Mouse (Mus musculus) retina, adult 2 months (tissue): Measurements from ENCODE around the gene Ndufb7.
"Not testable (repeated sequence)": the region's sequence is repeated elsewhere in the genome, so short reads cannot be mapped to it uniquely, and the experiment has no call there.

Experiments
- DNase-seq: peaks from one replicate; pipeline ENCODE4 v3.0.0-alpha.2; 2012; ENCODE audit warnings: low read depth, low spot score

The Ndufb7 gene

DNA sequence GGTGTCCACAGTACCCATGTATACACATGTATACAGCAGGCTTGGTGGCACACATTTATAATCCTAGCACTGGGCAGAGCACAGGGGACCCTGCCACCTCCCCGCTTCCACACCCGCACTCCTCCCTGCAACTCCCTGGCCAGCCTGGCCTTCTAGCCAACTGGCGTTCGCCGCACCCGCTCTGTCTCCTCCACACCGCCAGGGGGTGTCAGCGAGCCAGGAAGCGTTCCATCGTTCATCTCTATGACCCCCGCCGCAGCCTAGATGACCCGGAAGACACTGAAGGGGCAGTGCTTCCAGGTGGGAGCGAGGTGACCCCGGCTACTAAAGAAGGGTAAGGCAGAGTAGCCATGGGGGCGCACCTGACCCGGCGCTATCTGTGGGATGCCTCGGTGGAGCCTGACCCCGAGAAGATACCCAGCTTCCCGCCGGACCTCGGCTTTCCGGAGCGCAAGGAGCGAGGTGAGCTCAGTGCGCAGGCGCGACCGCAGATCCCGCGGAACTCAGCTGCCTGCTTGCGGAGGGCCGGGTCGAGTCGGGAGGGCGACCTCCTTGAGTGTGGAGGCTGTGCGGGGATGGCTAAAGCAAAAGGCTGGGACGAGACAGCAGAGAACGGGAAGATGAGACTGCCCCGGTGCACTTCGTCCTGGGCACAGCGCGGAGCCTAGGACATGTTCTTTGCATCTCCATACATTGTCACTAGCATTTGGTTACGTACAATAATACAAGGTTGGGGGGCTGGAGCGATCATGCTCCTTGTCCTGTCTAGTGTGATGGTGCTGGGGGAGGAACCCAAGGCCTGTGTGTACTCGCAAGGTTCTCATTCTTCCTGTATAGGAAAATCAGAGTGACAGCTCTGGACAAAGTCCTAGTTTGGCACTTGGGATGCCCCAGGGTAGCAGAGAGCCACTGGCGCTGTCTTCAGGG is at the start of gene Ndufb7:
Gene Ndufb7, plus strand, starts transcription at position 203 of the 927 bp plus-strand sequence.
- DNase-seq, result peak; percentile 85

DNA sequence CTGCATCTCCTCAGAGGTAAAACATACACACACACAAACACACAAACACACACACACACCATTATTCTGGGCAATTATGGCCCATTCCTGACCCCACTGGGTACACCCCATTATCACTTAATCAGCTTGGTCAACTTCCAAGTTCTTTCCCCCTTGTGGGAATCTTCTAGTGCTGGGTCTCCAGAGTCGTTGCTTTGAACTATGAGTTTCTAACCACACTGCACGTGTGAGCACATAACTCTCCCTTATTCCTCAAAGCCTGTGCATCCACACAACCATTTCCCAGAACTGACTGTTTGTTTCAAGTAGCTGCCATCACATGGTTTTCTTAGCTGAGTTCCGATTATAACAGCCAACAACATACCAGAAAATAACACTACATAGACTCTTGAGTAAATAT is 46.0 kb upstream of the Ndufb7 start:
- no peak for DNase-seq

DNA sequence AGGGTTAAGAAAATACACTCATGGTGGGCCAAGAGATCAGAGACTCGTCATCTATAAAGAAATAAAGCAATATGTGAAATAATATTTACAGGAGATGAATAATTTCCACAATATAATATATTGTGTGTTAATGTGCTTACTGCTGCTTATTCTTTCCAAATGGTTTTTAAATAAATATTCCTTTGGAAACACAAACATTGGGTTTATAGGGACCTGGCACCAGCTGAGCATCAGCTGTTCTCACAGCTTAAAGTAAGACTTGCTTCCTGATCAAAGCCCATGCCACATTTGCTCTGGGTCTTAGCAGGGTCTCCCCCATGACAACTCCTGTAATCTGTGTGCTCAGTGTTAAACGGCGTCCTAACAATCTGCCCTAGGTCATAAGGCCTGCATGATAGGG is 45.6 kb upstream of the Ndufb7 start:
- not testable (repeated sequence) for DNase-seq

DNA sequence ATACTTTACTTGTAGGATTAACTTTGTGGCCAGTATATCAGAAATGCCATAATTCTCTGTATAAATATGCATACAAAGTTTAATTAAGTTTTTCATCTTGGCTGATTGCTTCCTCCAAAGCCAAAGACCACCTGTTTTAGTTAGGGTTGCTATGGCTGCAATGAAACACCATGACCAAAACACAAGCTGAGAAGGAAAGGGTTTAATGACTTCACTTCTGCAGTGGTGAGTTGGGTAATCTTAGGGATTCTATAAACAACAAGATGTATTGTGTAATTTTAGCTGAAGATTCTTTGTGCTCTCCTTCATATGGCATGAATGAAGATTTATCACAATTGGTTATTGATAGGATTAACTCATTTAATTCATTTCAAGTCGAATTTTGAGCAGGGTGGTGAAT is 45.2 kb upstream of the Ndufb7 start:
- no peak for DNase-seq

DNA sequence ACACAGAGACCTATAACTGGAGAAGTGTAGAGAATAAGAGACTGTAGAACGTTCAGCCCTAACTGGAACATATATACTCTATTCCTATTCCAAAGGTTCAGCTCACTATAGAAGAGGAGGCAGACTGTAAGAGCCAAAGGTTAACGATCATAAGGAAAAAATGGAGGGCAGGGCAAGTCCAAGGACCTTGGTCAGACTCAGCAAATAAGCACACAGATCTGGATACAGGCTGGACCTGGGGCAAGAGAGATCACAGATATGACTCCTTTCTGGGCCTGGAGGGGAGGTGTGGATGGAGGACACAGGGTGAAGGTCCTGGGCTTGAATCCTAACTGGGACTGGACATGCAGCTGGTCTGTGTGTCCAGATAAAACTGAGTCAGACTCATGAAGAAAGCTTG is 31.7 kb upstream of the Ndufb7 start:
- DNase-seq, result no peak

DNA sequence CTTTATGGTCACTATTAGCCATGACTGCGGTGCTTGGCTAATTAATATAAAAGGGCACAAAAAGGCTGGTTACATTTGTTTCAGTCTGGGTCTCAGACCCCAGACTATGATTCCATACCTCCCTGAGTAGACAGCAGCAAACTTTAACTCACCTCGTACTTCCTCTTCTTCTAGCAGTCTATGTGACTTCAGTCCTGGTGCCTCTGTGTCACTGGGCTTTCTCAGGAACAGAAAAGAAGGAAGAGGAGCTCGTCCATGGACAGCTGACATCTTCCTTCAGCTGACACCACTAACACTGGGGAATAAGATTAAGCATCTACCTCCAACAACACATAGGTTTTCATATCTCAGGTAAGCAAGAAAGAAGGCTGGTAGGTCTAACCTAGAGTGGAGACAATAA is 30.7 kb upstream of the Ndufb7 start, which contains the start of gene Olfr370:
Gene Olfr370, plus strand, starts transcription at position 45 of the 400 bp plus-strand sequence.
- no peak for DNase-seq

DNA sequence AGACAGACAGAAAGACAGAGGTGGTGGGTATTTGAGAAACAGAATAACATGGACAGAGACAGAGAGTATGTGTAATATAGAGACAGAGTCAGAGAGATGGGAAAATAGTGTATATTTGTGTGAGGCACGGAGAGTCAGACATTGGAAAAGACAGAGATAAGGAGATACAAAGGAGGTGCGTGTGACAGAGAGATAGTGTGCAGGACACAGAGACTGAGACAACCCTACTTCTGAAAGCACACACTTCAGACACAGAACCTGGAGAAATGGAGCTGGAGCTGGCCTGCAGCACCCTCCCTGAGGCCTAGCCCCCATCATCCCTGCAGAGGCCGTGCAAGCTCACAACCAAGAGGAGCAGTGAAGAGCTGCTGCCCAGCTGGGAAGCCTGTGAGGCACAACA is 3.8 kb upstream of the Ndufb7 start:
- DNase-seq, result no peak

DNA sequence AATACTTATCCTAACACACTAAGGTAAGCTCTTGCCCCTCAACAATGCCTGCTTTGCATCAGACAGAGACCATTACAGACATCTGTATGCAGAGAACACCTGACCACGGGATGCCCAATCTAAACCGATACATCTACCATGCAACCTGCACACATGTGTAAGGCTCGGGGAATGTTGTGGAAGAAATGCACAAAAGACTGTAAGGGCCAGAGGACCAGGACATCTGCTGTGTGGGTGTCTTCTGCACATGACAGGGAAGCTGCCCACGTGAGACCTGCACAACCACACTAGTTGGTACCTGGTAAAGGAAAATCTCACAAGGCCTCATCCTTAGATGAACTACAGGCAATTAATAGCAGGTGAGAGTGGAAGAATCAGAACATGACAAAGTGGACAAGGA is 3.2 kb upstream of the Ndufb7 start:
- no peak for DNase-seq

DNA sequence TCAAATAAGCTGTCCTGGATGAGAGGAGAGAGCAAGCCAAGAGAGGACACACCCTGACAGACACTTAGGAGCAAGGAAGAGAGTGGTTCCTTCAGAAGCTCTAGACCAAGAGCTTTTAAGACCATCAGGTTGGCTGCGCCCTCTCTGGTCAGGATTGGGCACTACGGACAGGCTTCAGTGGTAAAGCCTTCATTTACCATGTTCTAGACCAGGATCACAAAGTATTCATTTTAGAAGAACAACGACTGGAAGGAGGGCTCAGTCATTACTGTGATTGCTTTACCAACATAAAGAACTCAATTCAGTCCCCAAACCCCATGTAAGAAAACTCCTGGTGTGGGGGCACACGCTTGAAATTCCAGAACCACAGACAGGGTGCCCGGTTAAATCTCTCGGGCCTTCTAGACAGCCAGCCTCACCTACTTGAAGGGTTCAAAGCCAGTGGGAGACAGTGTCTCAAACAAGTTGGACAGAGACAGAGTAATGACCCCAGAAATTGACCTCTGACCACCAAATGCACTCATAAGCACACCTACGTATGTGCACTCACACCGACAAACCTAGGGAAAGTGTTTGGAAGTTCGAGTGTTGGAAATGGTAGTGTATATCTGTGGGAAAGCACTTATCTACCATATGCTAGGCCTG is 618 bp upstream of the Ndufb7 start:
- no peak for DNase-seq

DNA sequence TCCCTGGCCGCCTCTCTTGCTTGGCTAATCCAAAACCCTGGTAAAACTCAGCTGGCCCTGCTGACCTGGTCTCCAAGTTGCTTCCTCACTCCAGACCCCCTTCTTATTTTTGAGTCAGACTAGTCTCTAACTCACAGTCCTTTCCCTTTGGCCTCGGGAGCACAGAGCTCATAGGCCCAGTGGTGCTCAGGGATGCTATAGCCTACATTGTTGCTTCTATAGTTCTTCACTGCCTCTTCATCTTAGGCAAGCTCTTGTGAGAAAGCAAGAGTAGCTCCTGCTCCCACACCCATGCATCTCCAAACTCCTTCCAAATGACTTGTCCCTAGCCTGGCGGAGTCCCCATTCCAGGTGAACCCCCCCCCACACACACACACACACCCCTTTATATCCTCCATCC is 1.2 kb downstream of the Ndufb7 start:
- DNase-seq, result no peak

DNA sequence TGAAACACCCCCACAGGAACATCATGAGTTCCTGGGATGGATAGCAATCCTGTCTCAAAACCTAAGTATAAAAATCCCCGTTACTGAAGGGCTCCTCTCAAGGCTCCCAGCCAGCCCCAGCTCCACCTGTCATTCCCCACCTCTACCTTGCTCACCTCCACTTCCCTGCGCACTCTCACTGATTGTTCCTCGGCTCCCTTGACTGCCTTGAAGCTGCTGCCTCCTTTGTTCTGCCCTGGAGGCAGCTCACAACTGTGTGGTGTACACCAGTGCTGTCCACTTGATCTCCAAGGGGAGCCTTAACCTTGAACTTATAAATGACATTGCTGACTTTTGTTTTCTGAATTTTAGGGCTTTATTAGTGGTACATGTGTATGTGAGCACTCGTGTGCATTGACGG is 1.7 kb downstream of the Ndufb7 start:
- no peak for DNase-seq

DNA sequence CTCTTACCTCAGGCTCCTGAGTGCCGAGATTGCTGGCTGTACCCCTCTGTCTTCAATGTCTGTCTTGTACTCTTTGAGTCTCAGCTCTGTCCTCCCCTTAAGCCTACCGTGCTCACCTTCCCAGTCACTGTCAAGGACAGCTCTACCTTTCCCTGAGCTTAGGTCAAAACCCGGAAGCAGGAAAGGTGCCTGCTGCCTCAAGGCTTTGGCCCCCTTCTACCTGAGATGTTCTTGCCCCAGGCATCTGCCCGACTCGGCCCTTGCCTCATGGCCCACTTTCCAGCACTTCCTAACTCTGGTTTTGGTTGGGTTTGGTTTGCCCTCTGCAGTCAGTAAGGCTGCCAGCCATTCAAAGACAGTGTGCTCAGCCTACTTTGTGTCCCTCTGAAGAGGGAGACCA is 2.3 kb downstream of the Ndufb7 start:
- DNase-seq, result no peak

DNA sequence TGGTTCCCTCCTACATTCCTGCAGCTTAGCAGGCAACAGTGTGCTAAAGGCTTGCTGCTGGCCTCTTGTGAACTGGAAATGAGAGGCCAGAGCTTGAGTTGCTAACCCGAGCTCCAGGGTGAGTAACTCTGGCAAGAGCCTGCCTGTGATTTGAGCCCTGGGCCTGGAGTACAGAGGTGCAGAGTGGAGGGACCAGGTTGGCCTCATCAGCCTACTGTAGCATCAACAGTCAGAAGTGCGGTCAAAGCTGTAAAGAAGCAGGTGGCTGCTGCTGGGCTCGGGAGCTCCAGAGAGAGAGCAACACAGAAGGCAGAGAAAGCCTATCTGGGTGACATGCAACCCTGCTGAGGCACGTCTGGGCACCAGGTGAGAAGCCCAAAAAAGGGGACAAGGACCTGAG is 2.7 kb downstream of the Ndufb7 start:
- DNase-seq, result no peak

DNA sequence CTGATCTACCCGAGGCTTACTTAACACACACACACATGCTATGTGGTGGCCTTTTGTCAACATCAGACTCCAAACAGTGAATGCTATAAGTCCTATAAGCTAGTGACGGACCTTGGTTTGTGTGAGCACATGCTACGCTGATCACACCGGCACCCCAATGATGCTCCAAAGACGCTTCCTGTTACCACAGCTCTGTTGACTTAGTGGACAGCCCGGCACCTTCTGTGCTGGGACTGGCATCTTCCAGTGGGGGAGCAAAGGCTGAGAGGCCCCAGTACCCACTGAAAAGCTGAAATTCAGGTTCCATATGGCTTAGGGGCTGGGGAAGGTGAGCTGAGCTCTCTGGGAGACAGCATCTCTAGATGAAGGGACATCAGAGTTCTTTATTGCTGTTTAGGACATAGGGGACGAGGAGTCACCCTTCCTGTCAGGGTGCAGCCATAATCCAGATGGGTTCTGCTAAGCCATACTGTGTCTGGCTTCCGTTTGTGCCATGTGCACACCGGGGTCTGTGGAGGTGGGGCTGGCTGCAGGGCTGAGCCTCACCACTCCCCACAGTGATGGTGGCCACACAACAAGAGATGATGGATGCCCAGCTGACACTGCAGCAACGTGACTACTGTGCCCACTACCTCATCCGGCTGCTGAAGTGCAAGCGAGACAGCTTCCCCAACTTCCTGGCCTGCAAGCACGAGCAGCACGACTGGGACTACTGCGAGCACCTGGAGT is 4.0 kb downstream of the Ndufb7 start:
- no peak for DNase-seq

DNA sequence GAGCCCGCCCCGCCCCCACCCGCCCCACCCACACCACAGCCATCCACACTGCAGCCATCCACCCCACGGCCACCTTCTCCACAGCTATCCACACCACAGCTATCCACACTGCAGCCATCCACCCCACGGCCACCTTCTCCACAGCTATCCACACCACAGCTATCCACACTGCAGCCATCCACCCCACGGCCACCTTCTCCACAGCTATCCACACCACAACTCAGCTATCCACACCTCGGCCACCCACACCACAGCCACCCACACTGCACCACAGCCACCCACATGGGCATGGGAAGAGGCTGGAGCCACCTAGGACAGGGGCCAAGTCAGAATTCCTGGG is 4.5 kb downstream of the Ndufb7 start:
- DNase-seq, result not testable (repeated sequence)

DNA sequence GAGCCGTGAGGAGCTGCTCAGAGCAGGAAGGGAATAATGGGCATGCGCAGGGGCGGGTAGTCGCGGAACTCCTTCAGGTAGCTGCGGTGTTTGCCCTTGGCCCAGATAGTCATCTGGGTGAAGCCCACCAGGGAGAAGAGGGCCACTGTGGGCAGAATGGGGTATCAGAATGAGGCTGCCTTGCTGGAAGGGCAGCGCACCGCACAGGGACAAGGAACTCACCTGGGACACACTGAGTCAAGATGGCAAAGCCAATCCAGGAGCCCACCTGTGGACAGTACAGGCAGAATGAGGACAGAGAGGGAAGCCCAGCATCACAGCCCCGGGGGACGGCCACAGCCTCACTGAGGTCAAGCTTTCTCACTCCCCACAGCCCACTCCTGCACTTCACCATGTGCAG is 5.3 kb downstream of the Ndufb7 start:
- no peak for DNase-seq

DNA sequence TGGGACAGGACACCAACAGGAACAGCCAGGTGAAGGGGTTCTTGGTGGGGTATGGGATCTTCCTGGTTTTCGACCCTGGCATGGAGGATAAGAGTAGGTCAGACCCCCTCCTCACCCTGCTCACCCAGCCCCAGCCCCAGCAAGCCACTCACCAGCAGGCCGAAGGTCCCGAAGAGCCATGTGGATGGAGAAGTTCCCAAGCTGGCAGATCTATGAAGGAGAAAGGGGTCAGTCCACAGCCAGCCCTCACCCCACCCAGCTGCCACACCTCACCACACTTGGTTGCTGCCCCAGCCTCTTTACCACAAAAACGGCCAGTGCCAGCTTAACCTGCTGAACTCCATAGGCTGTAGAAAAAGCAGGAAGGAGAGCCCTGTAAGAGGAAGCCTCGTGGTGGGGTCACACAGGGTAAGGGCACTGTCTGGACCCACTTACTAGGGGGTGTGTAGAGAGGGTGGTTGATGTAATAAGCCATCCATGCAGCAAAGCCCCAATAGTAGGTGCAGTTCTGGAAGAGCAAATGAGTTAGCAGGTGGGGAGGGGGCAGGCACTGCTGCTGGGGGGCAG is 5.9 kb downstream of the Ndufb7 start:
- no peak for DNase-seq

DNA sequence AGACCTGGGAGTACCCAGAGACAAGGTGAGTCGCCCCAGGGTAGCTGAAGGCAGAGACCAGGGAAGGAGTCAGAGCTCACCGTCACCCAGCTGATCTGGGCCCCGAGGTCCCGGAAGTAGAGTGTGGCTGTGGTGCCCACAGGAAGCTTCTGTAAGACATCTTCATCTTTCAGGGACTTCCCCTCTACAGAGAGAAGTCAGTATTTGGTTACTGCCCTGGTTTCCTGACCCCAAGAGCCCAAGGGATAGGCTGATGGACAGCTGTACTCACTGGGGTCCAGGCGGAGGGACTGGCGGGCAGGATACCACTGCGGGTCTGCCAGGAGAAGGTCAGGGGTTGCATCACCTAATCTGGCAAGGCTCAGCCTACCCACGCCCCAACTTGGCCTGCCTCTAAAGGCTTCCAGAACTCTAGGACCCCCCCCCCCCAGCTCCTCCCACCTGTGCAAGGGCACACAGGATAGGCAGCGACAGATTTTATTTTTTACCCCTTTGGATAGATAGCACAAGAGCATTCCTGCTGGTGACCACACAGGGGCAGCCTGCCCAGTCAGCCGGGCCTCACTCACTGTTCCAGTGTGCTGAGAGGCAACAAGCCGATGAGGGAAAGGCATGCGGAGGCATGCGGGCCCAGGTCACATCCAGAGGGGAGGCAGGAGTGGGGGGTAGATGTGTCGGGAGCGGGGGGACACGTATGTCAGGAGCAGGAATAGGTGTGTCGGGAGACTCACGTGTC is 6.8 kb downstream of the Ndufb7 start:
- DNase-seq, result no peak

DNA sequence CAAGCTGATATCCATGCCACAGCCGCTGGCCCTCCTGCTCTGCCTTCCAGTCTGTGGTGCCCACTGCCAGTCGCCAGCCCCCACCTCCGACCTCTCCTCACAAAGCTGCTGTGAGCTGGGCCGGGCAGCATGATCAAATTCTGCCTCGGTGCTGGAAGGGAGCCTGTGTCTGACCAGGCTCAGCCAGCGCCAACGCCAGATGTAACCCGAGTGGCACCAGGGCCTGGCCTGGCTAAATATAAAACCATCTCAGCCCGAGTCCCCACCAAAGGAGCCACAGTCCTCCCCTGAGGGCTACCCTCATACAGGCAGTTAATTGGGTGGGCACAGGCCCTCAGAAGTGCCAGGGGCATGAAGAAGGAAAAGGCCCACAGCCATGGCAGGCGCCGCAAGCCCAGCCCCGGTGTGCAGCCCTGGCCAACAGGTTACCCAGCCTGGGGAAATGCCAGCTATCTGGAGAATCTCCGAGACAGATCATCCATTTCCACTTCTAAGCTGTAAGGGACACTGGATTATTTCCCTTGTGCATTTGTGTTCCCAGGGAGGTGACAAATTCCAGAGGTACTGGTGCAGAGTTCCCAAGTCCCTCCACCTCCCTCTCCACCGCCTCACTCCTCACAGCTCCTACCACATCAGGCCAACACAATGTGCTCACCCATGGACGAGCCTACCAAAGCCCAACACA is 8.3 kb downstream of the Ndufb7 start:
- no peak for DNase-seq

DNA sequence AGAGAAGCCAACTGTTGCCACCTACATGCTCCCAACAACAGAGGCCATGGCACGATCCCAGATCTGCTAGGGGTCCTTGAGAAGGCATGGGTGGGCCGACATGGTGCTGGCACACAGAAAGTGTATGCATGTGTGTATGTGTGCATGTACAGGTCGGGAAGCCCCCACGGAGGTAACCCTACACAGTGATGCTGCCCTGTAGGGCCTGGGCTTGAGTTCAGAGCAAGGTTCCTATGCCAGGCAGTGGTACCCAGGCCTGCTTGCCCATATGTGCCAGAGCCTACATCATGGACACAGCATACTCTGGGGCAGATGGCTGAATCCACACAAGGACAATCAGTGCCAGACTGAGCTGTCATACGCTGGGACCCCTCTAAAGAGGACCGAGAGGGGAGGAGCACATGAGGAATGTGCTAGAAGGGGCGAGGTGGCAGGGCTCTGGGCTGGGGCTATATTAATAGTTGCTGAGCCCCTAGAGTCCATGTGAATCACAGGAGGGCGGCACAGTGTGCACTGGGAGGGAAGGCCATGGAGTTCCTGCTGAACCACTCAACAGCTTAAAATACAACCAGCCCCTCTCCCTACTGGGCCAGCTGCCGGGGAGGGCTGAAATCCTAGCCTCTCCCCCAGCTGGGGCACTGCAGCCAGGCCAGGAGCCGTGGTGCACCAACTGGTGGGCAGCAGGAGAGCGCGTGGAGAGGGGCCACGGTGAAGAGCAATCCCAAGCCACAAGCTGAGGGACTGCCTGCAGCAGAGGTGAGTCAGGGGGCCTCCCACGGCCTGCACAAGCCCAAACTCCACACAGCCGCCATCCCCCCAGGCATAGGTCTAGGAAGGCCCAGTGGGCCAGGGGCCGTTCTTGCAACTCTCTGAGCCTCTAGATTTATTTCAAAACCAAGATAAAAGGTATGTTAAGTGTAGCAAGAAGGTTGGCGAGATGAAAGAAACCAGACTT is 9.4 kb downstream of the Ndufb7 start:
- DNase-seq, result no peak
